Mouse (Mus musculus): ENCODE data around the gene Kcnk7. TPM values are rescaled to one million over a fixed set of nuclear protein-coding genes. Genes with fewer than 3 reads are reported as not detected.

Kcnk7 gene
- total RNA-seq, 2 experiments from 2014 or later: not detected

DNA sequence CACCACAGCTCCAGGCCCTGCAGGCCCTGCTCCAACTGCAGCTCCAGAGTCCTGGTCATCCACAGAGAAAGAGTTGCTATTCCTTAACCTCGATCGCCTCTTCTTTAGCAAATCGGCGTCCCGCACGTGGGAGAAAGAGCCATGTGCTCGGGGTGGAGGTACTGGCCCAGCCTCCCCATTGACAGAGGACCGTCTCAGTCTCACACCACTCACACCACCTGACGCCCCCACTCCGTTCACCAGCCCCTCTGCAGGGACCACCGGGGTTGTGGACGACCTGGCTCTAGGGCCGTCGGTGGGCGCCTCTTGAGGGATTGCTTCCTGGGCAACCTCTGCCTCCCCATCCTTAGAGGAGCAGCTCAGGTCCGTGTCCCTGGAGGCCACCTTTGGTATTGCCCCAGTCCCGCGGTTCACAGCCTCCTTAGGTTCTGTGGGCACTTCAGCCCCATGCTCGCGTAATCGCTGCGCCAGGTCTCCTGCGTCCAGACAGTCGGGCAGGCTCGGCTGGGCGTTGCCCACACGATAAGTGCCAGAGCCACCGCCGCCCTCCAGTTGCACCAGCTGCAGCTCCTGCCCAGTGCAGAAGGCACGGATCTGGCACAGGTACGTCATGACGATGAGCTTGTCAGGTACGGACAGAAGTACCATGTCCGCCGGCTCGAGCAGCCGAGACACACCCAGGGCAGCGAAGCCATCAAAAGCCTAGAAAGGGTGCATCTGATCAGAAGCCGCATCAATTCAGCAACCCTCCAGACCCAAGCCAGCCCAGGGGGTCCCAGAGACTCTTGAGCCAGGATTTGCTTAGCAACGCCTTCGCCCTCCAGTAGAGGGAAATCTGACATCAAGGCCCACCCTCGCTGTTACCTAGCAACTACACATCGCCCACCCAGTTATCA lies 11.9 kb downstream of the Kcnk7 start:
- intact Hi-C loops (cut with DNase I): no loop called here
- peak; percentile 55 to 63 for DNase-seq (ENCODE audit: extremely low spot score in 1 of 2, low spot score in 2 of 2)

DNA sequence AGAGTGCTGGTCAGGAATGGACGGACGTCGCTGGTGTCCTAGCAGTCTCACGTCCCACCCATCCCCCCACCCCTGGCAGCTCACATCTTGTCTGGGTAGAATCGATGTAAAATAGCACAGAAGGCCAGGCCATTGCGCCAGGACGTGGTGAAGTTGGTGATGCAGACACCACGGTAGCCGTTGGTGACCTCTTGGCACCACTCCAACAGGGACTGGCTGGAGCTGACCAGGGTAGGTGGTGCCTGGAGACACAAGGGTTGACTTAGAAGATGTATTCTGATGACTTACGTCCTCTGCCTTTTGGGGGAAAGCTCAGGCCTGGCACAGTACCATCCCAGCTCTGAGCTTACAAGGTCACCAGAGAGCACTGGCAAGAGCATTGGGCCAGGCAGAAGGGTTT lies 12.8 kb downstream of the Kcnk7 start:
- intact Hi-C loops (cut with DNase I): no loop called here

DNA sequence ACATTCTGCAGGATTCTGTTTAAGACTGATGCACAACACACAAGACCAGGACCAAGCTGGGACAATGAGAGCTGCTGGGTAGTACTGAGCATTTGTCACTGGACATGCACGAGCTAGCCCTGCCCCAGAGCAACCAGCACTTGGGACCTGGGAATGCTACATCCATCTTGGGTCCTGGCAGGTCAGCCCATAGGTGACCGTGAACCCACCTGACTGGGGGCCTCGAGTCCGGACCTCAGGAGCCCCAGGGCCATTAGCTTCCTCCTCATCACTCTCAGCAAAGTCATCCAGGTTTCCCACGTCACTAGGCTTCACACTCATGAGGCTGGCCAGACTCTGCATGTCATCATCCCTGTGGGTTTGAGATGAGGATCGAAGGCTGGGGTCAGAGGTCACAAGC lies 17.1 kb downstream of the Kcnk7 start:
- intact Hi-C loops (cut with DNase I): no loop called here
- peak in 1 of 2 experiments; percentile 14 for DNase-seq (ENCODE audit: extremely low spot score in 1 of 2, low spot score in 2 of 2)

More for the DNA sequence above, 12.8 kb downstream of the Kcnk7 start:
- peak in 1 of 2 experiments; percentile 58 for DNase-seq (ENCODE audit: extremely low spot score in 1 of 2, low spot score in 2 of 2)

DNA sequence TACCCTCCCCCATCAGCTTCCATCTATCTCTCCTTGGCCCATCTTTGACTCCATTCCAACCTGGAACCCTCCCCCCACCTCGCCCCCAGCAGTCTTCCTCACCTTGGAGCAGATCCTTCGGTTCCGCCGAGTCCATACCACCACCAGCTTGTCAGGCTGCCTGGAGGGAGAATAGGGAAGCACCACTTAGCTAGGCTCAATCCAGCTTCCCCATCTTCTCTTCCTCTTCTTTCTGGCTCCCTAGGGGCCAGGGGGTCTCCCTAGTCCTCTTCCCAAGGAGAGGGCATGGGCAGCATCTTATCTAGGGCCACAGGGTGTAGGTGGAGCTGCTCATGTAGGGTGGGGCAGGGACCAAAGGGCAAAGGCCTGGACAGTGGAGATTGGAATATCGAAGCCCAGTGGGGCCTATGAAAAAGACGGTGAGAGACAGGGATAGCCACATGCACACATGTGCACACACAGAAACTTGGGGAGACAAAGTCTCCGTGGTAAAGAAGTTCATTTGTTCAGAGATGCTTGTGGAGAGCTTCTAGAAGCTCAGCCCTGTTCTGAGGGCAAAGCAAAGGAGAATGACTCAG lies 18.8 kb downstream of the Kcnk7 start:
- intact Hi-C loops (cut with DNase I): no loop called here
- DNase-seq (ENCODE audit: extremely low spot score in 1 of 2, low spot score in 2 of 2): peak in 1 of 2 experiments; percentile 17

DNA sequence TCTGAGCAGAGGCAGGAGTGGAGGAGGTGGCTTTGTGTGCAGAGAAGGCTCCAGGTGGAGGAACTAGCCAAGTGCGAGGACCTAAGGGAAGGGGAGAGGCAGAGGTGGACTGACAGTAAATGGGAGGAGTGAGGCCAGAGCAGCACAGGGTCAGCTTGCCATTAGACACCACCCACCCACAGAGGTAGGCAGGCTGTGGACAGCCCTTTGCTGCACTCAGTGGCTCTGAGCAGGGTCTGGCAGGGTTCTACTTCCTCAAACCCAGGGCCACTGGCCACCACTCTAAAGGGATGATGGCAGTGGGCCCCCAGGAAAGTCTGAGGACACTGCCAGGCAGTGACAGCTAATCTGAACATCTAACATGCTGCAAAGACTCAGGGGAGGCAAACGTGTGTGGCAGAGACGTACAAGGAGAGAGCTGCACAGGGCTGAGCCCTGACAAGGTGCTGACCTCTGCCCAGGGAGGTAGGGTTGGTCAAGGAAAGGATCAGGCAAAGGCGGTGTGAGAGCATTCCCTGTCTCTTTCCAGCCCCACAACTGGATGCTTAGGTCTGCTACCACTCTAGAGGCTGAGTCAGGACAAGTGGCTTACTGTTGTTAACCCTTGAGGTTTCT lies 19.9 kb downstream of the Kcnk7 start:
- peak in 1 of 2 experiments; percentile 21 for DNase-seq (ENCODE audit: extremely low spot score in 1 of 2, low spot score in 2 of 2)
- intact Hi-C loops (cut with DNase I): no loop called here

DNA sequence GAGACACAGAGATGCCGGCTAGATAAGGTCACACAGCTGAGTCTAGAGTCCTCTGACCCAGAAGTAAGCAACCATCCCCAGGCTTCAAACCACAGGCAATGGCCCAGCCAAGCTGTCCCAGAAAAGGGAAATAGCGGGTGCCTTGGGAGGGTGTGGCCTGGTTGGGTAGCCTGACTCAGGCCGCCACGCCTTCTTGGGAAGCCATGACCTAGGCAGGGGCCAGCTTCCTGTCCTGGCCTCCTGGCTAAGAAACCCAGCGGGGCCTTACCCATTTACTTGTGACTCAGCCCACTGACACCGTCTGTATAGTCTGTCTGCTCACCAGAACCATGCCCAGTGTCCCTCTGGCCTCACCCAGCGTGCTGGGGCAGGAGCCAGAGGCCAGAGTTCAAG lies 20.4 kb downstream of the Kcnk7 start:
- intact Hi-C loops (cut with DNase I): no loop called here

DNA sequence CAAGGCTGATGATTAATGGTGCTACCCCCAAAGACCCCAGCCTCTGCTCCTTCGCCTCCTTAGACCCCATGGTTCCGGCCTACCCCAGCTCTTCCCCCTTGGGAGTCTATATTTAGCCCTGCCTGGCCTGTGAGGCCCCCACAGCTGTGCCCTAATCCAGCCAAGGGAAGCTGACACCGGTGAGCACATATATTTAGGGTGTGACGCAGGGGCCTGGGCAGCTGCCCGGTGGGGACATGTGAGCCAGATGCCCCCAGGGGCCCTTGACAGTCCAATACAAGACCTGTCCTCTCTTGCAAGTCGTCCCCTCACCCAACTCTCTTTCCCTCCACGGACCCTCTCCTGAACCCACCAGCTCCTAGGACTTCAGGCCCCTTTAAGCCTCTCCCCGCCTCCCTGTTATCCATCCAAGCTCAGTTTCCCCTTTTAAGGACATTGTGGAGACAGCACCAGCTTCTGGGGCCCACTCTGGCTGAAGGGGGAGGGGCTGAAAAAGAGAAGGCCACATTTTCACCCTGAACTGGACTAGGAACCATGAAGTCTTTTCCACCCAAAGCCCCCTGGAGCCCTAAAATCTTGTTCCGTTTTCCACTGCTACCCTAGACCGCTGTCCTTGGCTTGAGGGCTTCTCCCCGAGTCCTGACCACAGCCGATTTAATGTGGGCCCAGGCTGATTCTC lies 21.0 kb downstream of the Kcnk7 start:
- intact Hi-C loops (cut with DNase I): loop anchor here (5.0 kb wide), 1 partner anchor 52 kb away; no protein-coding TSS in a partner anchor
- DNase-seq (ENCODE audit: extremely low spot score in 1 of 2, low spot score in 2 of 2): peak in 1 of 2 experiments; percentile 32

More for the DNA sequence above, 20.4 kb downstream of the Kcnk7 start:
- DNase-seq (ENCODE audit: extremely low spot score in 1 of 2, low spot score in 2 of 2): peak in 1 of 2 experiments; percentile 80

DNA sequence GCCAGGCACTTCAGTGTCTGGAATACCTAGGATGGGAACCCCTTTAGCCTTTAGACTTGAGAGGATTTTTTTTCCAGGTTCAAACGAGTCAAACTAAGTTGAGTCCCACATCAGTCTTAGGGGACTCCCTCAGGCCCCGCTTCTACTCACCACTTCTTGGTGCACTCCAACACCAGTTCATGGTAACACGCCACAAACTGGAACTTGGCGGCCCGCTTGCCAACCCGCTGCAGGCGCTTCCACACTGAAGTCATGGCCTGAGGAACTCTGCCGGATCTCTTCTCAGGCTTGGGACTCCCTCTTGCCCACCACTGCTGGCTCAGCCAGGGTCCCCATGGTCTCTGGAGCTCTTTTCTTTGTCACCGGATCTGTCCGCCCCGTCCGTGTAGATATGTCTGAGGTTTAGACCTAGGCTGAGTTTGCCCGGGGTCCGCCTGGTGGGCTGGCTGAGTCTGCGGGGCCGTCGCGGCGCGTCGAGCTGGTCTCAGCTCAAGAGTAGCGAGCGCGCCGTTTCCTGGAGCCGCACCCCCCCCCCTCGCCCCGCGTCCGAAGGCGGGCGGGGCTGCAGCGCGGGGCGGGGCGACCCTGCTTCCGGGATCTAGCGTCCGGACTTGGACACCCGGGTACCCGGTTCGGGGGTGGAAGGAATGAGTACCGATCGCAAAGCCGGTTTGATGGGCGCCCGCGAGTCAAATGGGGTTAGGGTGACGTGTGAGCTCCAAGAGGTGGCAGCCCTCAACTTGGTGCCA lies 21.8 kb downstream of the Kcnk7 start, which contains the start of gene Ehbp1l1:
Ehbp1l1 (minus strand) TSS at position 551 of the 749 bp plus-strand sequence.
- intact Hi-C loops (cut with DNase I): loop anchor here (2.0 to 5.0 kb wide), 2 partner anchors 15 to 51 kb away; no protein-coding TSS in a partner anchor
- peak in 1 of 2 experiments; percentile 85 for DNase-seq (ENCODE audit: extremely low spot score in 1 of 2, low spot score in 2 of 2)

DNA sequence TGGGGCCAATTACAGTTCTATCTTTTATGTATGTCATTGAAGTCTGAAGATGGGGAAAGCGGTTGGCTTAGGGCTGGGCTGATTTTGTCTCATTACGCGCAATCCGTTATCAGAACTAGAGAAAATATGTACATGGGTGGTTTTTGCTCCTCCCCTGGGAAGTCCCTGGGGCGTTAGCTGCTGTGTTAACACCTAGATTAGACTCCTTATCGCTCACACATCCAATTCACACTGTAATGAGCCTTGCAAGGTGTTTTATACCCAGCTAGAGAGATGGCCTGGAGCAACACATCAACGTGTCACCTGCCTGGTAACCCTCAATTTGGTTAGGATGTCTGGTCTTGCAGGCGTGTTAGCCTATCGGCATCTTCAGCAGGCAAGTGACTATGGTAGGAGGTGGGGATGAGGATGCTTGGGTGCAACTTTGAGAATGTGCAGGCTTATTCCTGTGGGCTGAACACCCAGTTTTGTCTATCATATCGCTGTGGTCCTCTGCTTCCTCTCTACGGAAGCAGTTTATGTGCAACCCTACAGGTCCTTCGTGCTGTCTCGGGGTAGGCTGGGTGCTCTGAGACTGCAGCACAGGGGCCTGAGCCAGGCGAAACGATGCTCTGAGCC lies 22.9 kb downstream of the Kcnk7 start:
- DNase-seq (ENCODE audit: extremely low spot score in 1 of 2, low spot score in 2 of 2): no peak
- intact Hi-C loops (cut with DNase I): loop anchor here (2.0 to 5.0 kb wide), 2 partner anchors 16 to 50 kb away; no protein-coding TSS in a partner anchor

DNA sequence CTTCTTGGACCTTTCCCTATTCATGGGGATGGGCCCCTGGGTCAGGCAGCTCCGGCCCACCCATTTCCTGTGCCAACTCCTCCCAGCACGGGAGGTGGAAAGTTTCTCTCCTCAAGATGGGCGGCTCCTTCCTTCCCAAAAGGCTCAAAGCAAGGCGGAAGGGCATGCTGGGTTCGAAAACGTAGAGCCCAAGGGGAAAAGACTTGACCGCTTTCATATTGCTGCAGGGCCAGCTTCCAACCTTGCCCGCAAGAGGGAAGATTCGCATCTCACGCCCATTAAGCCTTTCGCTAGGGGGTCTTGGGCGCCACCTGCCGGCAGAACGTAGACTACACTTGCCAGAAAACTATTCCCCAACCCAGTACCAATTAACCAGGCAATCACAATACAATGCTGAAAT lies 23.5 kb downstream of the Kcnk7 start:
- peak; percentile 81 to 89 for DNase-seq (ENCODE audit: extremely low spot score in 1 of 2, low spot score in 2 of 2)

DNA sequence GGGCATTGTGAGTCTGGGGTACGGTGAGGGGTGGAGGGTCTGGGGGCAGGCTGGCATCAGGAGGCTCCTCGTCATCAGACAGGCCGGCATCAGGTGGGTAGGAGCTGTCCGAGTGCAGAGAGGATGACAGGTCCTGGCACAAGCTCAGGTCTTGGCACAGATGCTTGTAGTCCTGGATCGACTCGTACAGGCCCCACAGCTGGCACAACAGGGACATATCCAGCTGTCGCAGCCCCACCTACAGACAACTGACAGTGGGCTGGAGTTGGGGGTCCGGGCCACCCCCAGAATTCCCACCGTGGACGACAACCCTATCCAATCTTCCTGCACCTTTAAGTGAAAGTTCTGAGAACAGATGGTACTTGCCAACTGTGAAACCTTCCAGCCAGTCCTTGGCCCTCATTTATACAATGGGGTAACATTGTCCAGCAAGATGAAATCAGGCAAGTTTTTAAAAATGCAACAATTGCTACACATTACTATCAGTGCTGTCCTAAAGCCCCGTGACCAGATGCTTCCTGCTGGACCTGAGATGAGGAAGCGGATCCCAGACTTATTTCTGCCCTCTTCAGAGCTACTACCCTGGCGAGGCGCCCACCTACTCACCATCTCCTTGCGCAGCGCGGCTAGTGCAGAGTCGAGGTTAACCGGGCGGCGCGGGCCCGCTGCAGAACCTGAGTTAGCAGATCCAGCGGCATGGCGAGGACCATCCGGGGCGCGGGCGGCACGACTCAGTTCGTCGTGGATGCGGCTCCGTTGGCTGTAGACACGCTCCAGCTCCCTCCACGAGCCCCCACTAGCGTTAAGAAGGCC lies 24.7 kb downstream of the Kcnk7 start:
- intact Hi-C loops (cut with DNase I): loop anchor here (5.0 kb wide), 1 partner anchor 48 kb away; no protein-coding TSS in a partner anchor
- peak; percentile 59 to 84 for DNase-seq (ENCODE audit: extremely low spot score in 1 of 2, low spot score in 2 of 2)

More for the DNA sequence above, 23.5 kb downstream of the Kcnk7 start:
- intact Hi-C loops (cut with DNase I): loop anchor here (2.0 to 5.0 kb wide), 2 partner anchors 17 to 50 kb away; no protein-coding TSS in a partner anchor

DNA sequence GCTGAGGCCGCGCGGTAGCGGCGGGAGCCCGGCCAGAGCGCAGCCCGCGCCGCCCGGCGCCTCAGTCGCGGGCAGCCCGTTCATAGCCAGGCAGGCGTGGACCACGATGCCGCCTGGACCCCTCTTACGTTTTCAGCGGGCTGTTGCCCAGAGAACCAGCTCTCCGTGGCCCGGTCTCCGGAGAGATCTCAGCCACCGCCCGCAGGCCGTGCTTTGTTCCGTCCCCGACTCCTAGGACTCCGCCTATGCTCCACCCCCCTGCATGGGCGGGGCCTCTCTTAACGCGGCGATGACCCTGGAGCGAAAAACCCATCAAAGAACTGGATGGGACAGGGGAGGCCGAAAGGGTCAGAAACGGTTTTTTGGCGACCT lies 25.3 kb downstream of the Kcnk7 start, which contains the start of gene Fam89b:
Fam89b (minus strand) TSS at position 210 of the 372 bp plus-strand sequence.
- intact Hi-C loops (cut with DNase I): loop anchor here (5.0 kb wide), 1 partner anchor 48 kb away; no protein-coding TSS in a partner anchor

DNA sequence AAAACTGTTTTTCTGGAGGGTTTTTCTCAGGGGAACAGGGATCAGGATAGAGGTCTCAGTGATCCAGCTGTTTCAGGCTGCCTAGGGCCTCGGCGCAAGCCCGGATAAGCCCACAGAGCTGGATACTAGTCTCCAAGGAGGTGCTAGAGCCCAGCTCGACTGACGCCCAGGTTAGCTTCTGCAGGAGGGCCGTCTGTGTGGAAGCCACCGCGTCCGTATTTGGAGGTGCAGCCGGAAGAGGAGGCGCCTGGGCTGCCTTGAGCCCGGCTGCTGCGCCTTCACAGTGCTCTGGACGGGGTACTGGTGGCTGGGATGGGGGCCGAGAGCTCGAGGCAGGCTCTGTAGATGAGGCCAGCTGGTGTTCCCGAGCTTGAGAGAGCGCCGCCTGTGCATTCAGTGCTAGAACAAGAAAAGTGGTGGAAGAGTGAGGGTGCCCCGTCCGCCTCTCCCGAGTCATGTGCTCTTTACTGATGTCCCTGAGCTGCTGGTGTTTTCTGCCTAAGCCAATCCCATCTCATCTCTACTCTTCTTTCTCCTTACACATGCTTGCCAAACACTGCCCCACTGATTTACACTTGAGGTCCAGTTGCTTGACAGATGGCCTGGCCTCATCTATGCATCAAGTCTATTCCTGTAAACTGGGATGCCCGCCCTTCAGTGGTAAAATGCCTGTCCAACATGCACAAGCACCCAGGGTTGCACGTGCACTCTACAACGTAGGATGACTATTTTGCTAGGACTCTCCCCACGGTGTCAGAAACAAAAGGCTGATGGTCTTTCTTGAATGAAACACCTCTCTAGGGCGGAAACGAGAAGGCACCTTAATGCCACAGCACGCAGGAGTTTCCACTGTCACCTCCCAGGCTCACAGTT lies 26.4 kb downstream of the Kcnk7 start:
- peak in 1 of 2 experiments; percentile 51 for DNase-seq (ENCODE audit: extremely low spot score in 1 of 2, low spot score in 2 of 2)
- intact Hi-C loops (cut with DNase I): no loop called here

More for the DNA sequence above, 25.3 kb downstream of the Kcnk7 start, which contains the start of gene Fam89b:
- peak; percentile 83 to 94 for DNase-seq (ENCODE audit: extremely low spot score in 1 of 2, low spot score in 2 of 2)

DNA sequence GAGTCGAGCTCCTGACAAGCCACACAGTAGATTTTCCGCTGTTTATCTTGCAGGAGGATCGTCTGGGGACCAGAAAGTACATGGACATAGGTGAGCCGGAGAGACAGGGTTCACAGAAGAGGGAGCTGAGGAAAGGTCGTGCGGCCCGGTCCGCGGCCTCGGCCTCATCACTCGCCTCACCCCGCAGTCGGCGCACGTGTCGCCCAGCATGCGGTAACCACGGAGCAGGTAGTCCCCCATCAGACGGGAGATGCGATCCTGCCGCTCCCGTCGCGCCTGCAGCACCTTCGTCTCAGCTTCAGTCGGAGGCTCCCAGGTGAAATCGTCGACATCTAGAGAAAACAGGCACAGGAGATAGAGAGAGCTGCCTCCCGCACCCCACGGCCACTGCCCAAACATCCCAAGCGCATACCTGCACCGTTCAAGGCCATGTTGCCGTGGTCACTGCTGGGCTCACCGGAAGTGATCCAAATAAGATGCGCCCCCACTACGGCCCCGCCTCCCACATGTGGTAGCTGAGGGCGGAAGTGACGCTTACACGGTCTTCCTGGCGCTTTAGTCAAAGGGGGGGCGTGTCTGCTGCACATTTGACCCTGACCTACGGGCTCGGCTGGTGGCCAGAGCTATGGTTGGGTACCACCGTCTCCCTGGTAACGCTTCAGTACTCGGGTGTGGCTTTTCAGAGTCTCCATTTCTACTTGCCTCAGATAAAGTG lies 27.3 kb downstream of the Kcnk7 start:
- peak; percentile 94 to 96 for DNase-seq (ENCODE audit: extremely low spot score in 1 of 2, low spot score in 2 of 2)
- intact Hi-C loops (cut with DNase I): no loop called here

DNA sequence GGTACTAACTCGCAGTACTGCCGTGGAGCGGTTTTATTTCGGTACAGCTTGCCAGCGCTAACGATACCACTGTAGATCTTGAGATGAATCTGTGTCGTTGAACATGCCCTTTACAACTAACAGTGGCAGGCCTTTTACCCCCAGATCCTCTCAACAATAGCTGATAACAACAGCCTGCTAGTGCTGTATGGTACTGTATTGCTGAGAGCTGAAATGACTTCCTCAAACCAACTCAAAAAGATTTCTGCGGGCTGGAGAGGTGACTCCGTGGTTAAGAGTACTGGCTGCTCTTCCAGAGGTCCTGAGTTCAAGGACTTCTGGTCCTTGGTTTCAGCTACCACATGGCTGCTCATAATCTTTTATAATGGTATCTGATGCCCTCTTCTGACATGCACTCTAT lies 30.2 kb downstream of the Kcnk7 start:
- DNase-seq (ENCODE audit: extremely low spot score in 1 of 2, low spot score in 2 of 2): no peak

More for the DNA sequence above, 30.2 kb downstream of the Kcnk7 start:
- intact Hi-C loops (cut with DNase I): no loop called here
